Mouse (Mus musculus): Measurements from ENCODE around the gene Atg5.
A peak's percentile ranks its signal among the peaks of the same experiment; 100 is the strongest.

Gene Atg5

GRCm38 (mm10) chr10:44378403-44378802, 110.2 kb downstream of the Atg5 start:
- DNase-seq (ENCODE audit: low read depth, low spot score): no peak
- H3K36me3 ChIP-seq (ENCODE audit: control insufficient read depth, insufficient read depth, low read length, poor library complexity, severe bottlenecking): no peaks in the 10 kb centered on the region
- no peaks in the 10 kb centered on the region for H3K27me3 ChIP-seq (ENCODE audit: control insufficient read depth, insufficient read depth, low read length, poor library complexity, severe bottlenecking)

- peak; percentile 85 for DNase-seq (ENCODE audit: low read depth, low spot score)
- Histone ChIP-seq H3K36me3 (ENCODE audit: control insufficient read depth, insufficient read depth, low read length, poor library complexity, severe bottlenecking) (no peaks in the 10 kb centered on the region), H3K27me3 (ENCODE audit: control insufficient read depth, insufficient read depth, low read length, poor library complexity, severe bottlenecking) (no peaks in the 10 kb centered on the region)
Measured at GRCm38 (mm10) chr10:44380476-44381208, 112.5 kb downstream of the Atg5 start.

GRCm38 (mm10) chr10:44381397-44381796, 113.2 kb downstream of the Atg5 start:
- Histone ChIP-seq H3K36me3 (ENCODE audit: control insufficient read depth, insufficient read depth, low read length, poor library complexity, severe bottlenecking) (no peaks in the 10 kb centered on the region), H3K27me3 (ENCODE audit: control insufficient read depth, insufficient read depth, low read length, poor library complexity, severe bottlenecking) (no peaks in the 10 kb centered on the region)
- DNase-seq (ENCODE audit: low read depth, low spot score): peak; percentile 57

GRCm38 (mm10) chr10:44381948-44382347, 113.8 kb downstream of the Atg5 start:
- peak; percentile 38 for DNase-seq (ENCODE audit: low read depth, low spot score)
- no peaks in the 10 kb centered on the region for H3K36me3 ChIP-seq (ENCODE audit: control insufficient read depth, insufficient read depth, low read length, poor library complexity, severe bottlenecking)
- H3K27me3 ChIP-seq (ENCODE audit: control insufficient read depth, insufficient read depth, low read length, poor library complexity, severe bottlenecking): no peaks in the 10 kb centered on the region

- H3K36me3 ChIP-seq (ENCODE audit: control insufficient read depth, insufficient read depth, low read length, poor library complexity, severe bottlenecking): no peaks in the 10 kb centered on the region
- H3K27me3 ChIP-seq (ENCODE audit: control insufficient read depth, insufficient read depth, low read length, poor library complexity, severe bottlenecking): no peaks in the 10 kb centered on the region
- no peak for DNase-seq (ENCODE audit: low read depth, low spot score)
Measured at GRCm38 (mm10) chr10:44383213-44383612, 115.1 kb downstream of the Atg5 start.

GRCm38 (mm10) chr10:44385227-44385626, 117.1 kb downstream of the Atg5 start:
- no peak for DNase-seq (ENCODE audit: low read depth, low spot score)
- Histone ChIP-seq H3K36me3 (ENCODE audit: control insufficient read depth, insufficient read depth, low read length, poor library complexity, severe bottlenecking) (no peaks in the 10 kb centered on the region), H3K27me3 (ENCODE audit: control insufficient read depth, insufficient read depth, low read length, poor library complexity, severe bottlenecking) (no peaks in the 10 kb centered on the region)

- Histone ChIP-seq H3K36me3 (ENCODE audit: control insufficient read depth, insufficient read depth, low read length, poor library complexity, severe bottlenecking) (no peaks in the 10 kb centered on the region), H3K27me3 (ENCODE audit: control insufficient read depth, insufficient read depth, low read length, poor library complexity, severe bottlenecking) (no peaks in the 10 kb centered on the region)
- DNase-seq (ENCODE audit: low read depth, low spot score): no peak
Measured at GRCm38 (mm10) chr10:44388706-44389233, 120.6 kb downstream of the Atg5 start.

DNA sequence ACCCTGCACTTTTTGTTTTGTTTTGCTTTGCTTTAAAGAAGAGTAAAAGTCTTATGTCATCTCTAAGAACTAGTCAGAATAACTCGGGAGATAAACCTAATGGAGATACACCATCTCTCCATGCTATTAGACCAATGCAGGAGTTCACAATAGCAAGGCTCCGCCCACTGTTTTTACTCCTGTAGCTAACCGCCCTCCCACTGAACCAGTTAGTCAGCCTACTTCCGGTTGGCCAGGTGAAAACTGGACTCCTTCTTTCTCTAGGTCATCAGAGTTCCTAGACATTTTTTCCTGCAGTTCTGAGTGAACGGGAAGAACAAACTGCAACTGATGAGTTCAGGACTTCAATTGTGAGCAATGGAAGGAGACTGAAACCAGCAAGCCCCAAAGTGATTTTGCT, 122.1 kb downstream of the Atg5 start:
- H3K27me3 ChIP-seq (ENCODE audit: control insufficient read depth, insufficient read depth, low read length, poor library complexity, severe bottlenecking): no peaks in the 10 kb centered on the region
- DNase-seq (ENCODE audit: low read depth, low spot score): no peak
- H3K36me3 ChIP-seq (ENCODE audit: control insufficient read depth, insufficient read depth, low read length, poor library complexity, severe bottlenecking): no peaks in the 10 kb centered on the region

DNA sequence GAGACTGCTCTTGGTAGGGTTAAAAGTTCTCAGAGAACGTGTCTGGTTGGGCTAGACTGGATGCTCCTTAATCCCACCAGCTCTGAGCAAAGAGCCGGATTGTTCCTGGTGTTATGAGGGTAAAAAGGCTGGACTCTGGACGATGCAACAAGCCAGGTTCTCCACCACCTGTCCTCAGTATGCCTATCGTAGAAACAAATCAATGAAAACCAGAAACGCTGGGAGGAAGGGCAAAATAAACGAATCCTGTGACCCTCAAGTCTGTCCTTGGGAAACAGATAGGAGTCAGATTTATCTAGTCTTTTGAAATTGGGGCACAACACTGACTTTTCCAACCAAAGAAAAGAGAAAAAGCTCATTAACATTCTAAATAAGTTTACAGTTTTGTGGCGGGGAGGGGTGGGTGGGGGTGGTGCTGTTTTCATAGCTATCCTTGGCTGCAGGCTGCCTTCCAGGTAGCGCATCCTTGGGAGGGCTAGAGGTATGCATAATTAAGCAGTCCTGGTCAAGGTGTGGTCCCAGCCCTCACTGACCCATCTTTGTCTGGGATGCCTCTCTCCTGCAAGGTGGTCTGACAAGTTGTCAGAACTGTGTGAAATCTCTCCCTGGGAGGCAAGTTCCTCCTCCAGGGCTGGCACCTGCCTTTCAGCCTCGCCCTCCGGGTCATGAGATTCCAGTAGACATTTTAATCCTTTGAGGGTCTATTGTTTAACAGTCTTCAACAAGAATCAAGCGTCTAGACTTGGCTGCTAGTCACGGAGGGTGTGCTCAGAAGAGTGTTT, 123.5 kb downstream of the Atg5 start:
- H3K27me3 ChIP-seq (ENCODE audit: control insufficient read depth, insufficient read depth, low read length, poor library complexity, severe bottlenecking): no peaks in the 10 kb centered on the region
- DNase-seq (ENCODE audit: low read depth, low spot score): no peak
- no peaks in the 10 kb centered on the region for H3K36me3 ChIP-seq (ENCODE audit: control insufficient read depth, insufficient read depth, low read length, poor library complexity, severe bottlenecking)

GRCm38 (mm10) chr10:44392855-44393254, 124.7 kb downstream of the Atg5 start:
- DNase-seq (ENCODE audit: low read depth, low spot score): no peak
- Histone ChIP-seq H3K36me3 (ENCODE audit: control insufficient read depth, insufficient read depth, low read length, poor library complexity, severe bottlenecking) (no peaks in the 10 kb centered on the region), H3K27me3 (ENCODE audit: control insufficient read depth, insufficient read depth, low read length, poor library complexity, severe bottlenecking) (no peaks in the 10 kb centered on the region)

DNA sequence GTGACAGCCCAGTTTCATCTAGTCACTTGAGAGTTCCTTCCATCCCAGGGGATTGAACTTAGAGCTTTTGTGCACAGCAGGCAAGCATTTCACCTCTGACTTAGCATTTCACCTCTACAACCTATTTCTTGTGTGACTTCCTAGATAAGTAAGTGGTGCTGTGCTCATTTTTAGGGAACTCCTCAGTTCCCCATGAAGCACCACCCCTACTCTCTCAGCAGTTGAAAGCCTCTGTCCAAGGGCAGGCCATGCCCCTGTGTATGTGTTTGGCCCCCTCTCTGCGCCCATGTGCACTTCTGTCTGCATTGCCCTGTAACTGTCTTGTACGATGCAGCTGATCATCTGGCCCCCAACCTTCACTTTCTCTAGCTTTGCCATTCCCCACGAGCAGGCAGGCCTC, 132.0 kb downstream of the Atg5 start:
- Histone ChIP-seq H3K27me3 (ENCODE audit: control insufficient read depth, insufficient read depth, low read length, poor library complexity, severe bottlenecking) (no peaks in the 10 kb centered on the region), H3K36me3 (ENCODE audit: control insufficient read depth, insufficient read depth, low read length, poor library complexity, severe bottlenecking) (no peaks in the 10 kb centered on the region)
- no peak for DNase-seq (ENCODE audit: low read depth, low spot score)

GRCm38 (mm10) chr10:44400602-44401001, 132.4 kb downstream of the Atg5 start:
- no peak for DNase-seq (ENCODE audit: low read depth, low spot score)
- Histone ChIP-seq H3K36me3 (ENCODE audit: control insufficient read depth, insufficient read depth, low read length, poor library complexity, severe bottlenecking) (no peaks in the 10 kb centered on the region), H3K27me3 (ENCODE audit: control insufficient read depth, insufficient read depth, low read length, poor library complexity, severe bottlenecking) (no peaks in the 10 kb centered on the region)

- no peak for DNase-seq (ENCODE audit: low read depth, low spot score)
- Histone ChIP-seq H3K36me3 (ENCODE audit: control insufficient read depth, insufficient read depth, low read length, poor library complexity, severe bottlenecking) (no peaks in the 10 kb centered on the region), H3K27me3 (ENCODE audit: control insufficient read depth, insufficient read depth, low read length, poor library complexity, severe bottlenecking) (no peaks in the 10 kb centered on the region)
Measured at GRCm38 (mm10) chr10:44401600-44401999, 133.4 kb downstream of the Atg5 start.

DNA sequence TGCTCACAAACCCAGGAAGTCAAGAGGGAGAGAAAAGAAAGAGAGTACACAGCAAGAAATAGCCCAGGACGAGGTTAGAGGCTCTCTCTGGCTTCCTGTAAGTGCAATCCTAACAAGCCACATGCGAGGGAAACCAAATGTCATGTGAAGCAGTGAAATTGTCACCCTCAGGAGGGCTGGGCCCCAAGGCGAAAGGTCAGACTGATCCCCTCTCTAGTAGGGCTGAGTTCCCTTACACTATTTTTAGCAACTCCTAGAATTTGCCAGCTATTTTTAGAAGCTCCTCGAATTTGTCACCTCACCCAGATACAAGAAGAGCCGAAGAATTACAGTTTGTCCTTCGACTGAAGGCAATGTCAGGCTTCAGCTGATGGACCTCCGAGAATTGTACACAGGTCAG, 135.3 kb downstream of the Atg5 start:
- Histone ChIP-seq H3K36me3 (ENCODE audit: control insufficient read depth, insufficient read depth, low read length, poor library complexity, severe bottlenecking) (no peaks in the 10 kb centered on the region), H3K27me3 (ENCODE audit: control insufficient read depth, insufficient read depth, low read length, poor library complexity, severe bottlenecking) (no peaks in the 10 kb centered on the region)
- DNase-seq (ENCODE audit: low read depth, low spot score): no peak

DNA sequence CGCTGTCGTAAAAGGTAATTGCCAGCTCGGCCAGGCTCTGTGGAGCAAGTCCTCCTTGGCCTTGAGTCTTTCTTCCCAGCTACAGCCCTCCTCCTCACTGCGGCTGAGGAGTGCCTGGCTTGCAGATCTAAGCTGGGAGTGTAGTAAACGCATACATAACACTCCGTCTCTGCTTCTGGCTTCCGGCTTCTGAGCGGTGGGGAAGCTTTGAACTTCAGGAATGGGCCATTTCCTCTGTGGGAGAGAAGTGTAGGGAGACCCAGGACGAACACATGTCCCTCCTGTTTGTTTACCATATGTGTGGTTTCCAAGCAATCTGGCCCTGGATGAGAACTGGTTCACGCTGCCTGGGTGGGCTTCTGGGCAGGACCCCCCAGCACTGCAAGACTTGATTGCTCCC, 140.9 kb downstream of the Atg5 start:
- no peaks in the 10 kb centered on the region for H3K27me3 ChIP-seq (ENCODE audit: control insufficient read depth, insufficient read depth, low read length, poor library complexity, severe bottlenecking)
- no peaks in the 10 kb centered on the region for H3K36me3 ChIP-seq (ENCODE audit: control insufficient read depth, insufficient read depth, low read length, poor library complexity, severe bottlenecking)
- DNase-seq (ENCODE audit: low read depth, low spot score): no peak
